Mouse (Mus musculus): ENCODE data around the gene Pabpc1l.

The Pabpc1l gene

GRCm38 (mm10) chr2:164025150-164025549 lies at the start of gene Pabpc1l:
Gene Pabpc1l, plus strand, starts transcription at chr2:164025450.
- in situ Hi-C loops (cut with MboI, MseI): loop anchor here (10.0 kb wide), 1 partner anchor 1020 kb away; no protein-coding TSS in a partner anchor

DNA sequence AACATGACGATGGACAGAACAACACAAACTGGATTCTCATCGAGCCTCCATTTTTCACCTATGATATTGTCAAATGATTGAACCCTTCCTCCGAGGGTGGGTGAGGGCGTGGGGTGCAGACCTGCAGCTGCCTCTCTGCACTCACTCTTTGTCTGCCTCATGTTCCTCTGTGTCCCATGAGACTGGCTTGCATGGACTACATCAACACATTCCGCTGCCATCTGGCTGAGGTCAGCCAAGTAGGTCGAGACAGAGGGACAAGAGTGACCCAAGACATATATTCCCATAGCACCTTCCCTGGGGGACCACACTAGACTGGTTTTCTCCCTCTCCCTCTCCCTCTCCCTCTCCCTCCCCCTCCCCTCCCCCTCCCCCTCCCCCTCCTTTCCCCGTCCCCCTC lies 48.8 kb upstream of the Pabpc1l start:
- in situ Hi-C loops (cut with MboI, MseI): no loop called here

- in situ Hi-C loops (cut with MboI, MseI): no loop called here
These were observed 38.0 kb upstream of the Pabpc1l start for GRCm38 (mm10) chr2:163987233-163987632.

DNA sequence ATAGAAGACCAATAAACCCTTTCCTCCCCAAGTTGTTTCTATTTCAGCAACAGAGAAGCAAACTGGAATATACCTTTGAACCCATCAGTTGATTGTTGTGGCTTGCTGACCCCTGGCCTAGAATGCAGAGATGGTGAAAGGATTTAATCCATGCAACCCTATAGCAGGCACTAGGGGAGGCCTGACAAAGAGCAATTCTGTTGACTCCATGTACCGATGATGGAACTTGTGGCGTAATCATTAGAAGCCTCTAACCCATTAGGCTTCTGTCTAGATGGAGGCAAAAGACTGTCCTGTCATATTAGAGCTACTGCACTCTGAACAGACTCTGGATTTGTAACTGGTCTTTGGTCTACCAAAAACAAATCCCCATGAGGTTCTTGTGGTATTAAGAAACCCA lies 32.4 kb upstream of the Pabpc1l start:
- in situ Hi-C loops (cut with MboI, MseI): no loop called here

- in situ Hi-C loops (cut with MboI, MseI): no loop called here
These were observed 30.6 kb upstream of the Pabpc1l start, which contains the start of gene Ywhab for GRCm38 (mm10) chr2:163994654-163994976. Gene Ywhab, plus strand, starts transcription at chr2:163994960.

GRCm38 (mm10) chr2:163994977-163995862 lies 30.0 kb upstream of the Pabpc1l start:
- in situ Hi-C loops (cut with MboI, MseI): loop anchor here (5.0 kb wide), 1 partner anchor 72 kb away; no protein-coding TSS in a partner anchor

GRCm38 (mm10) chr2:163996275-163996674 lies 29.0 kb upstream of the Pabpc1l start:
- in situ Hi-C loops (cut with MboI, MseI): loop anchor here (5.0 kb wide), 1 partner anchor 71 kb away; no protein-coding TSS in a partner anchor

DNA sequence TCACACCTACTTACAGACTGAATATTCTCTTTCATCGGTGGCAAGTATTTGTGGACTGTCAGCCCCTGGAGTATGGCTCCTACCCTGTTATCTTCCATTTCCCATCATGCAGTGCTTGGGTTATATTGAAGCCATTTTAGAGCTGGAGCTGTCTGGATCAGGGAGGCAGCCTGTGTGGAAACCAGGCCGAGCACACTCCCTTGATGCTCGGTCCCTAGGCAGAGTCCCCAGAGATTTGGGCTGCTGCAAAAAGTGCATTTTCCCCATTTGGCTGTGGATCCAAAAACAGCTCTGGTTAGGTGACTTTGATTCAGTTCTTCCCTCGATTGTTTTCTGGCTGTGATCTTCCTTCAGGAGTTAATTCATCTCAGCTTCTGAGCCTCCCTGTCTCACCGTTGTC lies 28.4 kb upstream of the Pabpc1l start:
- in situ Hi-C loops (cut with MboI, MseI): loop anchor here (5.0 kb wide), 1 partner anchor 70 kb away; no protein-coding TSS in a partner anchor

DNA sequence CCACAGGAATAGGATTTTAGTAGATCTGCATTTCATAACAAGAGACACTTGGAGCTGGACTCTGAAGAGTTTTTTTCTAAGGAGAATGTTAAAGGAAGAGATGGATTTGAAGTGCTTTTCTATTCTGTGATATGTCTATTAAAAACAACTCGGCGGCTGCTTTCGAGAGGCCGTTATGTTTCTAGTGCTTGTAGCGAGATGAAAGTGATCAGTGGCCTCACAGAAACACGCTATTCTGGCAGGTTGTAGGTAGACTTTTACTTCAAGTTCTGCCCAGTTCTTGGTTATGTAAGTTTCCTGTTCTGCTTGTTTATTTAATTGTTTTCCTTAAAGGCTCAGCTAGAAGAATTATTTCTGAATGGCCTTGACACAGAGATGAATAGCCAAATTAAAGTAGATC lies 26.3 kb upstream of the Pabpc1l start:
- in situ Hi-C loops (cut with MboI, MseI): loop anchor here (5.0 kb wide), 1 partner anchor 68 kb away; no protein-coding TSS in a partner anchor

DNA sequence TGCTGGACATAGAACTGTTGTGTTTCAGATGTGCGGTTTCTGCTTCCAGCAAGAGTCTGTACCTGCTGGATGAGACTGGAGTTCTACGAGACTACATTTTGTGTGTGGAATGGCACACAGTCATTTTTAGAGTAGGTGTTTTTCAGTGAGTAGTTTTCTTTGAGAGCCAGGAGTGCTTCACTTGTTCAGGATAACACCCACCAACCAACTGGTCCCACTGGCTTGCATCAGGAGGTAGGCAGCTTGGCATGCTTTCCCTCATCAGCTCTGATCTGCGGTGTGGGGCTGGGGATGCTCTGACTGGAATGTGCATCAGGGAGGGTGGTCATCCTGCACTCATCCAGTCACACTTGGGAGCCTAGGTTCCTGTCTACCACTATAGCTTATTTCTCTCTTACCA lies 22.6 kb upstream of the Pabpc1l start:
- in situ Hi-C loops (cut with MboI, MseI): no loop called here

- in situ Hi-C loops (cut with MboI, MseI): no loop called here
These were observed 20.7 kb upstream of the Pabpc1l start for GRCm38 (mm10) chr2:164004503-164004902.

DNA sequence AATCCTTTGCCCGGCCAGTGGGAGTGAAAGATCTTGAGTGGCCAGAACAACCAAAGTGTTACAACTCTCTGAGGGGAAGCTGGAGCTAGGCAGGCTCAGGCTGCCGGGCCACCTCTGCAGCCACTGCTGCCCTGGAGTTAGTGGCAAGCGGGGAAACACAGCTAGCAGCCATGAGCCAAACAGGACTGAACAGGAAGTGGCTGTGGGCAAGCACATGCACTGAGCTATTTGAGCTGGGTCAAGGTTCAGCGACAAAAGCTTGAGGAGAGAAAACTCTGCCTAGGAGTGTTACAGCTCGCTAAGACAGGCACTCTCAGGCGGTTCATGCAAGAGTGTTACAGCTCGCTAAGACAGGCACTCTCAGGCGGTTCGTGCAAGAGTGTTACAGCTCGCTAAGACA lies 18.3 kb upstream of the Pabpc1l start:
- in situ Hi-C loops (cut with MboI, MseI): no loop called here

GRCm38 (mm10) chr2:164007547-164007946 lies 17.7 kb upstream of the Pabpc1l start:
- in situ Hi-C loops (cut with MboI, MseI): no loop called here

GRCm38 (mm10) chr2:164007987-164008545 lies 17.2 kb upstream of the Pabpc1l start:
- in situ Hi-C loops (cut with MboI, MseI): no loop called here

GRCm38 (mm10) chr2:164009227-164009626 lies 16.0 kb upstream of the Pabpc1l start:
- in situ Hi-C loops (cut with MboI, MseI): no loop called here

DNA sequence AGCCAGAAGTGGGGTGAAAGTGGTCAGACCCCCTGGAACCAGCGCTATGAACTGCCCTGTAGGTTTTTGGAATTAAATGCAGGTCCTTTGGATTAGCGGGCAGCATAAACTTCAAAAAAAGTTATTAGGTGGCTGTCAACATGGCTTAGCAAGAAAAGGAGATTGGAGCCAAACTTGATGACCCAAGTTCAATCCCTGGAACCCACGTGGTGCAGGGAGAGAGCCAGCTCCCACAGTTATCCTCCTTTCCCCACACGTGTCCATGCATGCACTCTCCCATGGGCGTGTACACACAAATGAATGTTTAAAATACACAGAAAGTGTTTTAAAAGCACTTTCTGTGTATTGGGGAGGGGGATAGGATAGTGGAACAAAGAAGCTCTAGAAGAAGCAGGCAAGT lies 14.8 kb upstream of the Pabpc1l start:
- in situ Hi-C loops (cut with MboI, MseI): no loop called here

DNA sequence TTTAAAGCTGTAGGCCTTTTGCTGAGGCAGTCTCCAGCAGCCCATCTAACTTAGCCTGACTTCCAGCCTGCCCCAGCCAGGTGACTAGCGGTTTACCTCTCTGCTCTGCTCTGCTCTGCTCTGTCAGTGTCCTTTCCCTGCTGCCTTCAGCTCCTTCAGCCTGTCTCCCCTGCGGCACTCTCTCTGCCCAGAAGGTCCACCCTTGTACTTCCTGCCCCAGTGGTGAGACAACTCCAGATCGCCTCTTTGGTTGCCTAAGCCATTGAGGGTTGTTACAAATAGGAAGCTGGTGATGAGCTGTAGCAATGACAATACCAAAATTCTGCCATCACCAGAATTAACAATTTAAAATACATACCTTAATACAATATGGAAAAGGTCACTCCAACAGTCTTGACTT lies 14.3 kb upstream of the Pabpc1l start:
- in situ Hi-C loops (cut with MboI, MseI): no loop called here

GRCm38 (mm10) chr2:164015304-164015703 lies 9.9 kb upstream of the Pabpc1l start:
- in situ Hi-C loops (cut with MboI, MseI): no loop called here

DNA sequence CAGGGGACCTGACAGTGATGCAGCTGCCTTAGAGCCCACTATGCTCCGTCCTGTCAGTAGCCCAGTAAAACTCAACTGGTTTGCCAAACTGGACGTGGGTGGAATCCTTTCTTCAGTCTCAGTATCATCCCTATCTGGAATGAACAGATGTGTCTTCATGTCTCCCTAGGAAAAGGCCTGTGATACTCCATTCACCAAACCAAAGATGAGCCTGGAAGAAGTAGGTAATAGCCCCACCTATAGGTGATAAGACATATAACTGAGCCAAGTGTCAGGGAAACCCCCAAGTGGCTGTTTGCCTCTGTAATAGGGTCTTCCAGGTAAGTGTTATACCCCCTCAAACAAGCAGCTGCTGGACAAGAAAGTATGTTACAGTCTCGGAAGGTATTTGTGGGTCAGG lies 6.3 kb upstream of the Pabpc1l start:
- in situ Hi-C loops (cut with MboI, MseI): no loop called here

DNA sequence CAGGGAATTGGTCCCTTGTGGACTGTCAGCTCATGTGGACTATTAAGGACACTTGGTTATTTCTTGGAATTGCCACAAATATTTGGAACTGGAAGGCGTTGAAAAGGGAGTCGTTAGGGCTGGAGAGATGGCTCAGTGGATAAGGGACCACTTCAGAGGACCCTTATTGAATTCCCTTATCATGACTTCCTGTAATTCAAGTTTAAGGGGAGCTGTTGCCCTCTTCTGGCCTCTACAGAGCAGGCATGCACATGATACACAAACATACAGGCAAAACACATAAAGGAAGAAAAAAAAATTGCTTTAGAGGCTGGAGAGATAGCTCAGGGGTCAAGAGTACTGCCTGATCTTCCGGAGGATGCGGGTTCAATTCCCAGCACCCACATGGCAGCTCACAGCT lies 5.3 kb upstream of the Pabpc1l start:
- in situ Hi-C loops (cut with MboI, MseI): loop anchor here (10.0 kb wide), 1 partner anchor 1025 kb away; no protein-coding TSS in a partner anchor

- in situ Hi-C loops (cut with MboI, MseI): loop anchor here (10.0 kb wide), 1 partner anchor 1023 kb away; no protein-coding TSS in a partner anchor
These were observed 3.1 kb upstream of the Pabpc1l start for GRCm38 (mm10) chr2:164022104-164022503.

DNA sequence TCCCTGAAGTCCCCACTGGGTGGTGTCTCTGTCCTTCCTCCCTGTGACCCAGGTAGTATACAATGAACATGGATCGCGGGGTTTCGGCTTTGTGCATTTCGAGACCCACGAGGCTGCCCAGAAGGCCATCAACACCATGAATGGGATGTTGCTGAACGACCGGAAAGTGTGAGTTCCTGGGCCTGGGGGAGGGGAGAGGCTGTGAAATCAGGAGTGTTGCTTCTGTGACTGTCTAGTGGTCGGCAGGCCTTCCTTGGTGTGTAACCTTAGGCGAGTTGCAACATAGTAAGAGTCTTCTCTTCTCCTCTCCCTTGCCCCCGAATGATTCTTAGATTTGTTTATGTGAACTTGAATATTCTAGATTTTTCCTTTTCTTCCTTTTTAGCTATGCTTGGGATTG lies 5.9 kb downstream of the Pabpc1l start:
- in situ Hi-C loops (cut with MboI, MseI): no loop called here

GRCm38 (mm10) chr2:164032973-164033372 lies 7.7 kb downstream of the Pabpc1l start:
- in situ Hi-C loops (cut with MboI, MseI): no loop called here

Measured in regulatory T cell (primary cell).